Mouse (Mus musculus) MEL (cell line): ENCODE measurements around the gene Ap1ar. TPM values are rescaled to one million over a fixed set of nuclear protein-coding genes. Genes with fewer than 3 reads are reported as not detected.

Experiments used
- DNase-seq: peaks from one replicate; pipeline ENCODE4 v3.0.0; 2011; ENCODE audit warnings: low read depth, low spot score
- H3K27ac ChIP-seq: 2 replicates; pipeline ENCODE4 v1.5.1; 2012; ENCODE audit warnings: low read depth, mild to moderate bottlenecking, control low read depth, low read length, moderate library complexity; ENCODE audit not compliant: control insufficient read depth
- H3K27me3 ChIP-seq, 2 experiments: fragments of 150-350 bp in 1 of 2; sonication (generic) in 1 of 2; 2 replicates each; pipeline ENCODE4 v1.6.1; 2012; ENCODE audit warnings: low read length in 2 of 2, mild to moderate bottlenecking in 2 of 2, improper control_type of control experiment in 1 of 2, moderate library complexity in 1 of 2; ENCODE audit not compliant: insufficient read depth in 2 of 2, control insufficient read depth in 1 of 2
- H3K36me3 ChIP-seq, 2 experiments: 2 replicates each; pipeline ENCODE4 v1.6.1; 2012 to 2014; ENCODE audit warnings: low read length in 2 of 2, improper control_type of control experiment in 1 of 2, inconsistent platforms in 1 of 2, mild to moderate bottlenecking in 1 of 2; ENCODE audit not compliant: insufficient read depth in 2 of 2, control insufficient read depth in 1 of 2
- H3K4me1 ChIP-seq, 2 experiments: fragments of 150-350 bp in 1 of 2; sonication (generic) in 1 of 2; 2 replicates each; pipeline ENCODE4 v1.6.1; 2012; ENCODE audit warnings: low read length in 2 of 2, improper control_type of control experiment in 1 of 2, mild to moderate bottlenecking in 1 of 2; ENCODE audit not compliant: insufficient read depth in 2 of 2, control insufficient read depth in 1 of 2
- H3K4me3 ChIP-seq, 2 experiments: fragments of 150-350 bp in 1 of 2; sonication (generic) in 1 of 2; 2 replicates each; pipeline ENCODE4 v1.5.1; 2012; ENCODE audit warnings: low read depth in 2 of 2, low read length in 2 of 2, mild to moderate bottlenecking in 2 of 2, moderate library complexity in 2 of 2, control low read depth in 1 of 2, improper control_type of control experiment in 1 of 2; ENCODE audit not compliant: control insufficient read depth in 1 of 2, insufficient read depth in 1 of 2
- H3K79me2 ChIP-seq: 2 replicates; pipeline ENCODE4 v1.6.1; 2012; ENCODE audit warnings: mild to moderate bottlenecking, low read length, moderate library complexity; ENCODE audit not compliant: control insufficient read depth, poor library complexity, insufficient read depth
- H3K9ac ChIP-seq: 2 replicates; pipeline ENCODE4 v1.6.1; 2012; ENCODE audit warnings: low read depth, mild to moderate bottlenecking, control low read depth, low read length, moderate library complexity; ENCODE audit not compliant: control insufficient read depth, poor library complexity, severe bottlenecking
- H3K9me3 ChIP-seq: fragments of 150-350 bp; sonication (generic); replicated peaks from 2 replicates; pipeline ENCODE4 v1.6.1; 2012; ENCODE audit warnings: mild to moderate bottlenecking, low read length, improper control_type of control experiment, moderate library complexity; ENCODE audit not compliant: insufficient read depth
- CHD2 ChIP-seq: IDR thresholded peaks from 2 replicates; pipeline ENCODE4 v1.6.1; 2011; ENCODE audit warnings: low read length, improper control_type of control experiment
- ETS1 ChIP-seq: IDR thresholded peaks from 2 replicates; pipeline ENCODE4 v1.6.1; 2012; ENCODE audit warnings: low read depth, mild to moderate bottlenecking, inconsistent platforms, low read length, improper control_type of control experiment, moderate library complexity
- KAT2A ChIP-seq: conservative IDR thresholded peaks from 2 replicates; pipeline ENCODE4 v1.6.1; 2012; ENCODE audit warnings: low read depth, low read length, improper control_type of control experiment, inconsistent platforms
- MAX ChIP-seq: IDR thresholded peaks from 2 replicates; pipeline ENCODE4 v1.6.1; 2011; ENCODE audit warnings: low read length, improper control_type of control experiment
- MYB ChIP-seq: IDR thresholded peaks from 2 replicates; pipeline ENCODE4 v1.6.1; 2011; ENCODE audit warnings: mild to moderate bottlenecking, low read depth, low read length, improper control_type of control experiment
- MYC ChIP-seq: IDR thresholded peaks from 2 replicates; pipeline ENCODE4 v1.6.1; 2011; ENCODE audit warnings: low read depth, mild to moderate bottlenecking, low read length, improper control_type of control experiment, moderate library complexity
- NELFE ChIP-seq: IDR thresholded peaks from 2 replicates; pipeline ENCODE4 v1.6.1; 2011; ENCODE audit warnings: low read depth, low read length, improper control_type of control experiment
- POLR2AphosphoS5 ChIP-seq: IDR thresholded peaks from 2 replicates; pipeline ENCODE4 v1.6.1; 2012; ENCODE audit warnings: low read depth, borderline replicate concordance, mild to moderate bottlenecking, inconsistent platforms, low read length, moderate library complexity, mixed read lengths
- RAD21 ChIP-seq: IDR thresholded peaks from 2 replicates; pipeline ENCODE4 v1.6.1; 2011; ENCODE audit warnings: mild to moderate bottlenecking, low read depth, low read length, improper control_type of control experiment
- RCOR1 ChIP-seq: IDR thresholded peaks from 2 replicates; pipeline ENCODE4 v1.6.1; 2012; ENCODE audit warnings: low read depth, mild to moderate bottlenecking, inconsistent platforms, low read length, improper control_type of control experiment
- SIN3A ChIP-seq: IDR thresholded peaks from 2 replicates; pipeline ENCODE4 v1.6.1; 2012; ENCODE audit warnings: low read length, improper control_type of control experiment, inconsistent platforms
- SMC3 ChIP-seq: IDR thresholded peaks from 2 replicates; pipeline ENCODE4 v1.6.1; 2011; ENCODE audit warnings: low read depth, low read length, improper control_type of control experiment
- TBP ChIP-seq: IDR thresholded peaks from 2 replicates; pipeline ENCODE4 v1.8.0; 2011; ENCODE audit warnings: low read depth, low read length, improper control_type of control experiment
- TCF12 ChIP-seq: IDR thresholded peaks from 2 replicates; pipeline ENCODE4 v1.6.1; 2014; ENCODE audit warnings: low read depth, mild to moderate bottlenecking, inconsistent platforms, low read length, improper control_type of control experiment, moderate library complexity
- UBTF ChIP-seq: IDR thresholded peaks from 2 replicates; pipeline ENCODE4 v1.6.1; 2012; ENCODE audit warnings: low read depth, mild to moderate bottlenecking, inconsistent platforms, low read length, improper control_type of control experiment, moderate library complexity, borderline replicate concordance; ENCODE audit not compliant: insufficient read depth
- USF1 ChIP-seq: IDR thresholded peaks from 2 replicates; pipeline ENCODE4 v1.6.1; 2014; ENCODE audit warnings: low read depth, mild to moderate bottlenecking, inconsistent platforms, low read length, improper control_type of control experiment, moderate library complexity
- ZC3H11A ChIP-seq: IDR thresholded peaks from 2 replicates; pipeline ENCODE4 v1.6.1; 2012; ENCODE audit warnings: low read depth, mild to moderate bottlenecking, inconsistent platforms, low read length, improper control_type of control experiment
- ZMIZ1 ChIP-seq: IDR thresholded peaks from 2 replicates; pipeline ENCODE4 v1.6.1; 2012; ENCODE audit warnings: low read depth, mild to moderate bottlenecking, inconsistent platforms, low read length, improper control_type of control experiment, moderate library complexity
- polyA plus RNA-seq, 2 experiments: library from polyadenylated mRNA; stranded (reverse) in 1 of 2; unstranded in 1 of 2; fragments of >175 nt in 1 of 2; fragments of >200 nt in 1 of 2; gene quantifications; 2 replicates each; pipeline versions ENCODE4 v1.2.1 to v1.2.4; 2012; ENCODE audit warnings: low replicate concordance in 2 of 2, low read depth in 1 of 2; ENCODE audit not compliant: insufficient read length in 2 of 2, insufficient read depth in 1 of 2, missing spikeins in 1 of 2
- total RNA-seq: library from RNA; depleted of rRNA; stranded (reverse); fragments of 300-350 nt; gene quantifications from 2 replicates; pipeline ENCODE4 v1.2.3, GENCODE M21; 2012

Ap1ar gene
- total and polyA plus RNA-seq, 3 experiments: 65.0 to 107 TPM; not detected in 1

GRCm38 (mm10) chr3:127862479-127862878, 25.2 kb upstream of the Ap1ar start:
- Histone ChIP-seq H3K27ac (no peak overlapping the region), H3K4me1 (no peaks in the 10 kb centered on the region), H3K9me3 (no peaks in the 10 kb centered on the region), H3K36me3 (no peaks in the 10 kb centered on the region; a peak in 1 of 4 replicates), H3K9ac (no peak overlapping the region), H3K27me3 (no peaks in the 10 kb centered on the region), H3K79me2 (no peaks in the 10 kb centered on the region), H3K4me3 (no peak overlapping the region)
- no peak for DNase-seq
- TF ChIP-seq ETS1: no peak
- TF ChIP-seq RAD21: no peak
- no peak for TF ChIP-seq ZMIZ1
- no peak for TF ChIP-seq MAX
- TF ChIP-seq RCOR1: no peak

- Histone ChIP-seq H3K27me3 (no peaks in the 10 kb centered on the region), H3K36me3 (no peaks in the 10 kb centered on the region), H3K4me1 (no peaks in the 10 kb centered on the region), H3K27ac (no peak overlapping the region), H3K79me2 (no peaks in the 10 kb centered on the region), H3K4me3 (no peak overlapping the region), H3K9ac (no peak overlapping the region), H3K9me3 (no peaks in the 10 kb centered on the region)
- TF ChIP-seq KAT2A: no peak
- no peak for TF ChIP-seq UBTF
- TF ChIP-seq ZC3H11A: no peak
- TF ChIP-seq CHD2: no peak
- no peak for TF ChIP-seq NELFE
- TF ChIP-seq MYC: no peak
- no peak for TF ChIP-seq MYB
- TF ChIP-seq TCF12: no peak
- TF ChIP-seq POLR2AphosphoS5: no peak
- TF ChIP-seq SMC3: no peak
- no peak for TF ChIP-seq ETS1
- no peak for TF ChIP-seq TBP
- TF ChIP-seq SIN3A: no peak
- TF ChIP-seq ZMIZ1: no peak
- TF ChIP-seq RAD21: no peak
- no peak for TF ChIP-seq USF1
- DNase-seq: no peak
Measured at GRCm38 (mm10) chr3:127861340-127861739, 24.0 kb upstream of the Ap1ar start.
